Mouse (Mus musculus) ovary, postnatal 10 days (tissue): ENCODE measurements around the gene Kcnq1.

Experiments used
- DNase-seq: peaks from one replicate; pipeline ENCODE4 v3.0.0; 2022; ENCODE audit warnings: low spot score

Kcnq1 gene

GRCm38 (mm10) chr7:143185506-143185905 is 79.3 kb downstream of the Kcnq1 start:
- no peak for DNase-seq

DNA sequence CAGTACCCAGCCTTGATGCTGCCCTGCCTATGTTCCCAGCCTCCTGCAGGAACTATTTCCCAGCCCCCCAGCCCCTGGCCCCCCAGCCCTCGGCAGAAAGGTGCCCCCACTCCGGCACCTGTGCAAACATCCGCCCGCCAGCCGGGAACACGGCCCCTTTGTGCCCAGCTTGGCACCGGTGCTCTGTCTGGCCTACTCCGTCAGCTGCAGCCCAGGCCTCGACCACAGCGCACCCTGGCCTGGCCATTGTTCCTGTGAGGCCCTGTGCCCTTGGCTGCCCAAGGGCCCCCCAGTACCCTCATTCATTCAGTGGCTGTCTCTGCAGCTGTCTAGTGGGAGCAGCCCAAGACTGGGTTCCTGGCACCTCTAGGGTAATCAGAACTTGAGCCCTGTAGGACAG is 80.2 kb downstream of the Kcnq1 start:
- no peak for DNase-seq

GRCm38 (mm10) chr7:143187181-143187580 is 81.0 kb downstream of the Kcnq1 start:
- no peak for DNase-seq

DNA sequence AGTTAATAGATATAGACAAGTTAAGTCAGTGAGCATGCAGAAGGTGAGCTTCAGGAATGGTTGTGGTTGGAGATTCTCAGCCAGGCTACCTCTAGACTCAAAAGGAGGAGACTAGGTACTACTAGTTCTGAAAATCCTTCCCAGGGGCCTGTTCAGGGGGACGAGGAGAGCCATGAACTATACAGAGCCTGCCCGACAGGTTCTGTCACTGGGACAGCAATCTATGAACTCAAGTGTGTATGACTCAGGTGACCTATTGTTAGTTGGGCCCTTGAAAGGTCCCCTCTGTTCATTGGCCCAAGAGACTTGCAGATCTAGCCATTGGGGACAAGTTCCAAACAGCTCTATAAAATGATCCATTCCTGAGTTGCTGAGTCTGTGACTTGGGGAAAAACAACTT is 82.4 kb downstream of the Kcnq1 start:
- no peak for DNase-seq

GRCm38 (mm10) chr7:143189965-143190722 is 84.0 kb downstream of the Kcnq1 start:
- no peak for DNase-seq

GRCm38 (mm10) chr7:143190911-143191310 is 84.7 kb downstream of the Kcnq1 start:
- DNase-seq = no peak

DNA sequence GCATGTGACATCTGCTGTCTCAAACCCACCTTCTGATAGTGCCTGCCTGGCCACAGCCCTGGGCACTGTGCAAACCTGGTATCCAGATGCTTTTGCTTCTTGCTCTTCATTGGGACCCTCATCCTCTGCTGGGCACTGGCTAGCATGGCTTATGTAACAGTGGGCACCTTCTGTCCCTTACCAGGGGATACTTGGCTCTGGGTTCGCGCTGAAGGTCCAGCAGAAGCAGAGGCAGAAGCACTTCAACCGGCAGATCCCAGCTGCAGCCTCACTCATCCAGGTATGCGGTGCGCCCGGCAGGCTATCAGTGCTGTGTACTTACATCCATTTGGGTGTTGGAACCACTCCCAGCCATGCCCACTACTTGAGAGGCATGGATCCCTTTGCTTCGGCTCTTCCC is 86.2 kb downstream of the Kcnq1 start:
- no peak for DNase-seq

DNA sequence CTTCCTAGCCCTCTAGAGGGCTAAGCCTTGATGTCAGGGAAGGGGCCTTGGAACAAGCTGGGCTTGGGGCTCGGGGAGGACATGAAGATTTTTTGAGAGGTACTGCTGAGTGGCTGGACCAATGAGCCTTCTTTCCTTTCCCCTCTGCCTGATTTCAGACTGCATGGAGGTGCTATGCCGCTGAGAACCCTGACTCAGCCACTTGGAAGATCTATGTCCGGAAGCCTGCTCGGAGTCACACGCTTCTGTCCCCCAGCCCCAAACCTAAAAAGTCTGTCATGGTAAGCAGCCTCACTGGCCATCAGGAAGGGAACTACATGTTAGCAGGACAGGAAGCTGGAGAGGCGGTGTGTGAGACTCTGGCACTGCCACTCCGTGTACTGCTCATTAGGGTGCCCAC is 87.9 kb downstream of the Kcnq1 start:
- DNase-seq = no peak

- no peak for DNase-seq
These were observed 91.8 kb downstream of the Kcnq1 start for GRCm38 (mm10) chr7:143197951-143198440.

DNA sequence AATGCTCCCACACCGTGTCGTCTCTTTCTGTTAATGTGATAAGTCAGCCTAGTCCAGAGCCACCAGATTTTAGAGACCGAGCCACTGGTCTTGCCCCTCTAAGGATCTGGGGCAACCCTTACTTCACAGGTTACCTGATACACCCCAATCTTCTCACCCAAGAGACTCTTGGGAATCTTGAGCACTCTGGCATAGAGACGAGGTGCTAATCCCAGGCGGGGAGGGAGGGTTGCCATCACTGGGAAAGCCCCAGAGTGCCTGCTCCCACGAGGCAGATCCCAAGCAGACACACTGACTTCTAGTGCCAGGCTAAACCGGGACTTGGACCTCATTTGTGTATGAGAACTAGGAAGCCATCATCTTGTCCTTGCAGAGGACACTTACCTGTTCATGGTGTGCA is 92.3 kb downstream of the Kcnq1 start:
- no peak for DNase-seq

DNA sequence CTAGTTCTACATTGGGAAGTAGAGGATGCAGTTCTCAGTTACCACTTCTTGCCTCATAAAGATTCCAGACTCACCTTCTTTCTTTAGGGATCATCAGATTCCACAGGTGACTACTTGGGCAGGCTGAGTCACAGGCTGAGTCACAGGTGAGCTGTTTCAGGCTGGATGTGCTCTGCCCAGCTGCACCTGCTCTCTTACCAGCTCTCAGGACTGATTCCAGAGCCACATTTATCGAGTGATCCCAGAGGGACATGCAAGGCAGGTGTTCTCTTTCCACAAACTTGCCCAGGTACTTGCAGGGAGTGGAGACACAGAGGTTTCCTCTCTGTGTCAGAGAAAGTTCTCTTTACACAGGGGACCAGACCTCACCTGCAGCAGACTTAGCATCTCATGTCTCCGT is 95.1 kb downstream of the Kcnq1 start:
- DNase-seq = no peak

GRCm38 (mm10) chr7:143203897-143204296 is 97.7 kb downstream of the Kcnq1 start:
- no peak for DNase-seq

GRCm38 (mm10) chr7:143207044-143207443 is 100.9 kb downstream of the Kcnq1 start:
- no peak for DNase-seq

- DNase-seq = no peak
These were observed 104.6 kb downstream of the Kcnq1 start for GRCm38 (mm10) chr7:143210796-143211195.

DNA sequence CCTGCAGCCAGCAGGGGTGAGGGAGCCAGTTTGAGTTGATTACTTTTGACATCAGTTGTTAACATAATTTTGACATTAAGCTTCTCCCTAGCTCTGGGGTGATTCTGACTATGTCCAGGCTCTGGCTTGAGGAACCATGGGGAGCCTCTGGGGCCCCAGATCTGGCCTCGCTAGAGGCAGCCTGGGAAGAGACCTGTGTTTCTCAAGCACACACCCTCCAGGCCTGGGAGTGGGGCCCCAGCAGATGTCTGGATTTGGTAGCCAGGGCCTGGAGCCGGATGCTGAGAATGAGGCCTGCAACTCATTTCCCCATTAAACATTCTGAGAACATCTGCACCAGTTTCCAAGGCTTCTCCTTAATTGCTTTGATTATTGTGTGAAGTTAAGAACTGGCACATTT is 145.0 kb downstream of the Kcnq1 start:
- no peak for DNase-seq

- DNase-seq = no peak
These were observed 147.1 kb downstream of the Kcnq1 start for GRCm38 (mm10) chr7:143253126-143253871.

GRCm38 (mm10) chr7:143254901-143255300 is 148.7 kb downstream of the Kcnq1 start:
- no peak for DNase-seq

DNA sequence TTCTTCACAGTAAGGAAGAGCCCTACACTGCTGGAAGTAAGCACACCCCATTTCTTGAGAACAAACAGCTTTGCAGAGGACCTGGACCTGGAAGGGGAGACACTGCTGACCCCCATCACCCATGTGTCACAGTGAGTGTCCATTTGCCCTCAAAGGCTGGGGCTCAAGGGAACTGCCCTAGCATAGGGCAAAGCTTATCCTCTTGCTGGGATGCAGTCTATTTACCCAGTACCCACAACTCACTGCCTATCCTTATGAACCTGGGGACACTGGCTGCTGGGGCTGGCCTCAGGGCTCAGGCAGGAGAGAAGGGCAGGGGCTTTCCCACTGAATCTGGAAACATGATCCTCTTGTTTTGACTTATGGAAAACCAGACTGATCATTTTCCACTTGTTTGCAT is 155.1 kb downstream of the Kcnq1 start:
- DNase-seq = no peak

DNA sequence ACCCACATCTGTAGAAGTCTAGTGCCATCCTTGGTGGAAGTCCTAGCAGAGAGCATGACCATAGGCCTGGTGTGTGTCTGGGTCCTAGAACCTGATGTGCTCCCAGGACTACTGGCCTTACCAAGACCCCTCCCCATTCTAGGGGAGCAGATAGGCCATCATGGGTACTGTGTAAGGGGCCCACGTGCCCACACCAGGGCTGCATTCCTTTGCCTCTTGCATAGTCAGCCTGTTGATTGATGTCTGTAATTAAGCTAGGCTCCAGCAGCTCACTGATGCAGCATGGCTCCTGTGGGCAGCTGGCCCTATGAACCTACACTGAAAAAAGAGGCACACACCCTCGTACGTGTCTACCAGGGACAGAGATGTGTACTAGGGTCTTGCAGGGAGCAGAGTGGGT is 157.4 kb downstream of the Kcnq1 start:
- DNase-seq = no peak

DNA sequence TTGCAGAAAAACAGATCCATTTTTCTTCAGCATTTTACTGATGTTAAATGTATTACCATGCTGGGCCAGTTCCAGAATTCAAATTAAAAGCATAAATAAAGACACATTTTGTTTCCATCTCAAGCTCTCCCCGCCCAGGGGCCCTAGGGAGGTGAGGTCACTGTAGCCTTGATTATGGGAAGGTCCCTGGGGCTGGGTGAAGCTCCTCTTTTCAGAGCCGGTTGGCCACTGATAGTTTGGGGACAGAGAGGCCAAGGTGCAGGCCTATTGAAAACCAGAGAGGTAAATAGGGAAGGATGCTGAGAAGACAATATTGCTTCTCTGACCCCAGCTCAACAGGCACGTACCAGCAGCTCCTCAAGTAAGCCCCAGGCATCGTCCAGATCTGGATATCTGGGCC is 157.8 kb downstream of the Kcnq1 start:
- no peak for DNase-seq

GRCm38 (mm10) chr7:143265386-143265785 is 159.2 kb downstream of the Kcnq1 start:
- DNase-seq = no peak

DNA sequence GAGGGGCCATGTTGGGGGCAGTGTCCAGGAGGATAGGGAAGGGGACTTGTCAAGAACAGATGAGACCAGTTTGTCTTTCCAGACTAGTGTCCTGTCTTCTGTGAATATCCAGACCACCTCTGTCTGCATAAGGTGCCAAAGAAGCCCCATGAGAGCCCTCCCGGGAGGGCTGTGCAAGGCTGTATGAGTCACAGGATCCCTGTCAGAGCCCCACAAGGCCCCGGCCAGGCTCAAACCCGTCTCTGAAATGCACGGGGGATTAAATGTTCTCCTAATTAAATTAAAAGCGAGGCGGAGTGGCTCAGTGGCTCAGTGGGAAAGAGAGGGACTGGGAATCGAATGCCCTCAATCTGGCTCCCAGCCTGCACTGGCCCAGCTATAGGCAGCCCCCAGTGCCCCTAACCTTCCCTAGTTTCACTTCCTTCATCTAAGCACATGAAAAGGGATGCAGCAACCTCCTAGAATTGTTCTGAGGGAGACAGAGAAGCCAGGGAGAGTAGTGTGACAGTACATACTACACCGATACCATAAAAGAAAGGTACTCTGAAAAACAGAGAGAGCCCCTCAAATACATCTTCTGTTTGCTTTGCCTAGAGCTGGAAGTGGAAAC is 159.8 kb downstream of the Kcnq1 start:
- no peak for DNase-seq

- no peak for DNase-seq
These were observed 167.6 kb downstream of the Kcnq1 start for GRCm38 (mm10) chr7:143273747-143274146.
